Mouse (Mus musculus) retina, adult 2 months (tissue): ENCODE data around the gene Brd7.

Source experiments
- DNase-seq: peaks from one replicate; pipeline ENCODE4 v3.0.0-alpha.2; 2012; ENCODE audit warnings: low read depth, low spot score

Gene Brd7

DNA sequence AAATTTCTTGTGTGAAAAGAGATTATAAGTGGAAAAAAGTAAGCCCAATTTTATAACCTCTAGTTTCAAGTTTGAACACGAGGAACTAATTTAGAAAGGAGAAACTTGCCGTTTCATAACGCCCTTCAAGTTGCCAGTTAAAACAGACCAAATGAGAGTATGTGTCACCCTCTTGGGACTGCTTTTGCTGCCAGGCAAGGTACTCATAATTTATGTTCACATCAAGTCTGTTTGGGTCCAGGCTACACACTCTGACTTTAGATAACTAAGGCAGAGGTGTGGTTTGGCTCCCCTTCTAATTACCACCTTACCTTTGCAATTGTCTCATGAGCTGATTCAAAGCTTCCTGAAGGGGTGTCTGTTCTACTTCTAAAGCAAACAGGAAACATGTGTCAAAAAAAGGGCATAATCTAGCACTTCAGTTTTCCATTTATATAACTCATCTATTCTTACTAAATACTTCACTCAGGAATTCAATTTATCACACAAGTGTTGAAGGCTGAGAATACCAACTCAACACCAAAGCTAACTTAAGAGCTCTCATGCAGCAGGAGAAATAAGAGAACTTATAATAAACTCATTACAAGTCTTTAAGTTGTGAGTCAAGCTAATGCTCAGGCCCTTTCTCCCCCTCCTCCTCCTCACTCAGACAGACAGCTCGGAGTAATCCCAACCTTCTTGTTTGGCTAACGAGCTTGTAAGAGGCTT, 4.6 kb downstream of the Brd7 start:
- no peak for DNase-seq

DNA sequence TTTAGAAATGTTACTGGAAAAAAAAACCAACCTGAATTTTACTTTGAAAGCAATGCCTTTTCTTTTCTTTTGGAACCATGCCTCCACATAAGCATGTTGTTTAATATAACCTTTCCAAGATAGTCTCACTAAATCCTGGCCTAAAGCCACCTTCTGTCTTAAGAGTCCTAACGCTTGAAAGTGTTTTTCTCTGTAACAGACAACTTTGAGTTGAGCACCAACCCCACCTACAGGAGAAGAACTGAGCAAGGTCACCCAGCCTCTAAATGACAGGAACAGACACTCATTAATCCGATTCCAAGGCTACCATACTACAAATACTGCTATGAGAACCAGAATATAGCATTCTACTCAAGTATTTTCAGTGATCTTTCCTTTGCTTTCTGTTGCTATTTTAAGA, 12.9 kb downstream of the Brd7 start:
- DNase-seq = no peak

DNA sequence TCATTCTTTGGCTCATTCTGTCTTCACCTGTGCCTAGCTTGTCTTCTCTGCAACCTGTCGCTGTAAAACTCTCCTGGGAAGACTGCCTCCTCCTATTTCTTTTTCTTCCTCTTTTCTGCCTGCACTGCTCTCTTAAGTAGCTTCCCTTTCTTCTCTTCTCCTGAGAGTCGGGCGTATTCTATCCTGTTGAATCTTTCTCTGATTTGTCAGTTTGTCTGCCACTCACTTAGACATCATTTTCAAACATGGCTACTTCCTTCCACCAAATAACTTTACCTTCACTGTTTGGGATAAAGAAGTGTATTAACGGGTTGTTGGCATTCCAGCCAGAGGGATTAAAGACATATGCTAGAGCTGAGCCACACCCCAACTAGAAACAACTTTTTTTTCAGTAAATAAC, 20.0 kb downstream of the Brd7 start:
- DNase-seq = no peak

DNA sequence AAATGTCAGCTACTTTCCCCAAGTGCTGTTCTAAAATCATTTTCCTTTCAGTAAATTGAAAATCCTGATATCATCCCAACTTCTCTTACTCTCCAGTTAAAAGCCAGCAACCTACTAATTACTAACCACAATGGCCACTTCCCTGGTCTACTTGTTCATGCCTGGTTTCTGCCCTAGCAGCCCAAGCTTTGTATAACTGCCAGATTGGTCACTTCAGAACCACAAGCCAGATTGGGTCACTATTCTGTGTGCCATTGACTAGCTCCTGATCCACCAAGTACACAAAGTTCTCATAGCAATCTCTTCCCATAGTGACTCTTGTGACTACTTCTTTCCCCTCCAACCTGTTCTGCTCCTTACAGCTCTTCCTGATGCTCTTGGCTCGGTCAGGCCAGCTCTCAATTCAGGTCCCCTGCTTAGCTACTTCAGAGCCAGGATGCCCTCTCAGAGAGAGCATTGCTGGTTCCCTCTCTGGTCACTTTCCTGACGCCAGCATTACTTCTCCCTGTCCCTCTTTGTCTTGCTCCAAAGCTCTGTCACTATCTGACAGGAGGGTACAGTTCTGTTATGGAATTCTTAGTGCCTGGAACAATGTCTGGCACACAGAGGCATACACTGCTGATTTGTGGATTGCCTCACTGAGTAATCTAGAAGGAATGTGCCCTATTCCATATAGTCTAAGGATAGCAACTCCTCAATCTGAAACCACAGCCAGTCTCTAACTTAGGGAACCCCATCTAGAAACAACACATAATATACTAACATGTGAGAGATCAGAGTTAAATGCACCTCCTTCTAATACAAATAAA, 21.9 kb downstream of the Brd7 start:
- DNase-seq = no peak

DNA sequence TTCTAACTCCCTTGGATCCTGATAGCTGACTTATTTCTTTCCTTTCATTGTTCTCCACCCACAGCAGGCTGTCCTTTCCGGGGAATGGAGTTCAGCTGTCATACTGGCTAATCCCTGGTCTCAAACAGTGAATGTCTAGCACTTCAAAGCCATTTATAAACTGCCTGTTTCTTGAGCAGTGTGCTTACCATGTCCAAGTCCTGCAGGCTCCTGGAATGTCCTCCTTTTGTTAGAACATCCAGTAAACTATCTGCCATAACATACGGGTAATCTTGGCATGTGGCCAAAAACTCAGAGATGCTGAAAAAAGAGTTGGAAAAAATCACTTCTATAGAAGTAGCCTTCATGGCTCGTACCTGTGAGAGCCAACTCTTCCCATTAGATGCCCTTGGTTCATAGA, 22.8 kb downstream of the Brd7 start:
- no peak for DNase-seq

DNA sequence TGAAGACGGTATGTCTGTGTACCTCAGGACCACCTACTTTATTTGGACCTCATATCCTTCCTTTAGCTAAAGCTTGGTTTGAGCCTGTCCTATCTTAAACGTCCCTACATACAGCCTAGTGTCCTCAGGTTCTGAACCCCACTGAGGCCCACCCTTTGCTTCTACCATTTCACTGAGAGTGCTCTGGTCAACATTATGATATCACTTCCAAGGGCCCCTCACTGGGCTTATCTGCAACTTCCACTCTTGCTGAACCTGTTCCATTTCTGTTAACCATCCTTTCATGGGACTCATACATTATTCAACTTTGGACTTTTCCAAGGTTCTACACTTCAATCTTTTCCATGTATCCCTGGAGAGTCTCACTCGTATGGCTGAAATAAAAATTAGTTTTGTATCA, 27.0 kb downstream of the Brd7 start:
- DNase-seq = no peak

DNA sequence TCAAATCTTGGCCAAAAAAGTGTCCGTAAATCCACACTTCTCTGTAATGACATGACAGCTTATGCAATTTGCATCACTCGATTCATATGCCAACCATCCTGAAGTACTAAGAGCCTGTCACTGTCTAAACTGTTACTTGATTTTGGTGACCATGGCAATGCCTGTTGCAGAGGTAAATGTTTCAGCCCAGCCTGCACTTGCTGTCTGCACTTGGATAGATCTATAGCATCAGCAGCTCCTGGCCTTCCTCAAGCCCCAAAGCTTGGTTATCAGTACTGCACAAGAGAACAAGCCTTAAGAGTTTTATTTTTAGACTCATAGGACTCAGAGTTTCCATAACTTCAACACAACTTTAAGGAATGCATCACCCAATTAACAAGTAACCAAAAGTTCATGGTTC, 27.6 kb downstream of the Brd7 start:
- DNase-seq = no peak

DNA sequence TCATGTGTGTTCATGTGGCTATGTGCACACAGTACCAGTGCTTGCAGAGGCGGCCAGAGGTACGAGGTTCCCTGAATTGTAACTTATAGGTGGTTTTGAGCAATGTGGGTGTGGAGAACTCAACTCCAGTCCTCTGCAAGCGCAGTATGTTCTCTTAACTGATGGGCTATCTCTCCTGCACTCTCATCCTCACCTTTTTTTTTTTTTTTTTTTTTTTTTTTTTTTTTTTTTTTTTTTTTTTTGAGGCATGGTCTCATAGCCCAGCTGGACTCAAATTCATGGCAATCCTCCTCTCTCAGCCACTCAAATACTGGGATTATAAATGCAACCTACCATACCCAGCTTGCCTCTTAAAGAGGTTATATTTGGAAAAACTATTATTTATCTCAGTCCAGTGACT, 31.2 kb downstream of the Brd7 start:
- no peak for DNase-seq

DNA sequence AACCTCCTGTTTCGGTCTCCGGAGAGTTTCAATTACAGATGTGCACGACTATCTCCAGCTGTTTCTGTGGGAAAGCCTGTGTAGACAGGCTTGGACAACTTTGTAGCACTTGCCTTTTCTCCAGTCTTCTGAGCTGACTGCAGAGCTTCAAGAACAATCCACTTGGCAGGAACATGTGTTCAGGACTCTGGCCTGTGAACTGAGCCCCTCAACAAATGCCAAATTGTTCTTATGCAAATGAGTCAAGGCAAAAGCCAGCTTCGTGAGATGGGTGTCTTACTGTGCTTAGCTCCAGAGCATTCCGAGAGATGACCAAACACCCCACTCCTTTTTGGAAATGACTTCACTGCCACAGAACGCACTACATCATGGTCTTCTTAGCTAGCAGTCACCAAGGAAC, 33.3 kb downstream of the Brd7 start:
- no peak for DNase-seq

DNA sequence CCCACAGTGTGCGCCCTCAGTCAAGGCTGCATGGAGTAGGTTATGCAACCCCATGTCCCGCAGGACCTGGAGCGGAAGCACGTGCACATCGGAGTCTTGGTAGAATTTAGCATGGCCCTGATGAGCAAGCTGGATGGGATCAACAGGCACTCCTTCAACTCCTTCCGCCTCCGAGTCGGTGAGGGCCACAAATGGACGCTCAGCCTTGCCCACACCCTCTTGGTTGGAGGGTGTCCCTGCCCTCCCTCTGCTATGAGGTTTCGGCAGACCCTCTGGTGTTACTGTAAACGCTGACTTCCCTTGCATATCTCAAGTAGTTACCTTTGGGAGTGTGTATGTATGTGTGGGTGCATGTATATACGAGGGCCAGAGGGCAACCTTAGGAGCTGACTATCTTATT, 35.7 kb downstream of the Brd7 start:
- DNase-seq = no peak

DNA sequence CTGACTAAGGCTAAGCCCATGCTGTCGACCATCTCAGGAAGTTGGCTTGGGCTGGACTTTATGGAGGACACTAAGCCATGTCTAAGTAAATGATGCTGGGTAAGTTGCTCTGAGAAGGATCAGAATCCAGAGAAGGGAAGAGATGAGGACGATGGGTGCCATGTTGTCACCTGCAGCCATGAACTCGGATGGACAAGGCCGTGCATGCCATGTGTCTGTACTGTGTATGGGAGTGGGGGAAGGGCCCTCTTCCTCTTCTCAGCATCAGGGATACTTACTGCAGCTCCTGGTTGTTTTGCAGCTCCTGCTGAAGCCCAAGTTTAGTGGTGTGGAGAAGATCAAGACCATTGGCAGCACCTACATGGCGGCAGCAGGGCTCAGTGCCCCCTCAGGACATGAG, 36.2 kb downstream of the Brd7 start:
- no peak for DNase-seq

DNA sequence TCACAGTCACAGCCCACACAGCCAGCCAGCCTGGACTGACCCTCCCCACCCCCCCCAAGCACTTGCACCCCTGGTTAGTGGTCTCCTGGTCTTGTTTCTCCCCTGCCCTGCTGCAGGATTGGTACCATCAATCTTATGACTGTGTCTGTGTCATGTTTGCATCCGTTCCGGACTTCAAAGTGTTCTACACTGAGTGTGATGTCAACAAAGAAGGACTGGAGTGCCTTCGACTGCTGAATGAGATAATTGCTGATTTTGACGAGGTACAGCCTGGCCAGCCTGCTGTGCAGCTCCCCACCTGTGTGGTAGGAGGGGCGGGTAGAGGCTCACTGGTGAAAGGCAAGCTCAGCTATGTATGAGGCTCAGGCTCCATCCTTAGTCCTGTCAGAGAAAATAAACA, 36.7 kb downstream of the Brd7 start:
- DNase-seq = no peak

DNA sequence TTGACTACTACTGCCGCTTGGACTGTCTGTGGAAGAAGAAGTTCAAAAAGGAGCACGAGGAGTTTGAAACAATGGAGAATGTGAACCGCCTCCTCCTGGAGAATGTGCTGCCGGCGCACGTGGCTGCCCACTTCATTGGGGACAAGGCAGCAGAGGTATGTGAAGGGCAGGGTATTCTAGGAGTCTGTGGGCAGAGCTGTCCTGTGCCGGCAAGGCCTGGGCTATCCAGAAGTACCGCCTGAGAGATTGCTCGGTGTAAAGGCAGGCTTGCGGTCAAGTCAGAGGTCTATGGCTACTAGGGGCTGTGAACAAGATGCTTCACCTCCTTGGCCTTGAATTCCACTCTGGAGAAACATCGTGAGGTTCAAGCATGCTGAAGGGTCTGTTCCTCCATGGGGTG, 37.2 kb downstream of the Brd7 start:
- no peak for DNase-seq

DNA sequence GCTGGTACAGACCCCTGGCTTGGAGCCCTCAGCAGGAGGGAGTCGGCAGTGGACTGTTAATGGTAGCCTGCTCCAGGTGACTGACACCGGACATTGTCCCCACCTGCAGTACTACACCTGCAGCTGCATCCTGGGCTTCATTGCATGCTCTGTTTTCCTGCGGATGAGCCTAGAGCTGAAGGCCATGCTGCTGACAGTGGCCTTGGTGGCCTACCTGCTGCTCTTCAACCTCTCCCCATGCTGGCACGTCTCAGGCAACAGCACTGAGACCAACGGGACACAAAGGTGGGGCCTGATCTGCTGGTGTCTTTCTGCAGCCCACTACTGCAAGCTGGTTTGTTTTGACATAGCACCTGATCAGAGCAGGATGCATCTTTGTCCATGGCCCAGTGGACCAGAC, 38.5 kb downstream of the Brd7 start:
- no peak for DNase-seq

DNA sequence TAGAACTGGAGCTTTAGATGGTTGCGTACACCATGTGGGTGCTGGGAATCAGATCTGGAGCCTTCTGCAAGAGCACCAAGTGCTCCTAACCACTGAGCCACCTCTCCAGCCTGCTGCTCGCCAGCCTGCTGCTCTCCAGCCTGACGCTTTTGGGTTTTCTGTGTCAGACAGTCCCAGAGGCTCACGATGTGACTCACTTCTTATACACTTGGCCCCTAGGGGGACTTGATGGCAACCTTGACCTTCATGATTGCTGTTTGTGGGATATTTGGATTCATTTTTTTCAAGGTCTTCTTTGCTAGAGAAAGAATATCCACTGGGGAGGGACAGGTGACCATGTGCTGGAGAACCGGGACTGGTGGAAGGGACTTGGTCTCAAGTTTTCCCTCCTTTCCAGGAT, 40.6 kb downstream of the Brd7 start:
- DNase-seq = no peak

DNA sequence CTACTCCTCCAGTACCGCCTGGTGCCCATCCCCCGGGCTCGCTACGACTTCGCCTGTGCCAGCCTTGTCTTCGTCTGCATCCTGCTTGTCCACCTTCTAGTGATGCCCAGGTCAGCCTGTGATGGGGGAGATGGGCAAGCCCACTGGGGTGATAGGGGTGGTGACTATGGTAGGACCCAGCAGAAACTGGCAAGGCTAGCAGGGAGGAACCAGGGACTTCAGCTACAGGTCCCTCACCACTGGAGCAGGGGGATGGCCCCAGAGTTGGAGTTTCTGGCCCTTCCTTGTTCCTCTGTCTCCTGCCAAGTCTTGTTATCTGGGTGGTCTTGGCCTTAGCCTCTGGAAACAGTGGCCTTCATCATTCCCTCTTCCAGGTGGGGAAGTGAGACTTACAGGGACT, 41.9 kb downstream of the Brd7 start:
- no peak for DNase-seq

DNA sequence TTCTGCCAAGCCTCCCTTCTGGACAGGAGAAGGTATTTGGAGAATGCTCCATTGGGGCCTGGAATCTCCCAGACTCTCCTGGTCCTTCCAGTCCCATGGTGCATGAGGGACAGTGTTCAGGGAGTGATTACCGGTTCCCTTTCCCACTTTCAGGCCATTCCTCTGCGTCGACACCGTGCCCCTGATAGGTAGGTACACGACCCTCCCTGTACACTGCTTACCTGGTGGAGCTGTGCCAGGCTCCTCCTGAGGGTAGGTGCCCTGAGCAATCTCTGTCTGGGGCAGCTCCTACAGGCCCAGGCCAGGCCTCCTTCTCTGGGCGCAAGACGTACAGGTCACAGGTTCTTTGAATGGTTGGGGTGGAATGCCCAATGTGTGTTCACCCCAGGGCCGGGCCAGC, 43.8 kb downstream of the Brd7 start:
- DNase-seq = no peak

DNA sequence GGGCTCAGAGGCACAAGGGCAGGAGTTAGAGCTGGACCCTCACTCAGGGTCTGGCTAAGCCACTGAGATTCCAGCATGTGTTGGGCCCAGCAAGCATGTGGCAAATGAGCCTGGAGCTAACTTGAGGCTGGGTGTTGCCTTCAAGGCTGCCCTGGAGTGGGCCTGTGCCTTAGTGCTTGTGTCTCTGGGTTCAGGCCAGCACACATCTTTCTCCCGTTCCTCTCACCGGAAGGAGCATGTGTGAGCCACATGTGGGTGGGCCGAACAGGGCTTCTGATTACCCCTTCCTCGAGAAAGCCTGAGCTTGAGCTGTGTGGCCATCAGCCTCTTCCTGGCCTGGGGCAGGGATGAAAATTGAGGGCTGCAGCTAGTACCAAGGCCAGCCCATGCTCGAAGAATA, 44.7 kb downstream of the Brd7 start:
- no peak for DNase-seq

DNA sequence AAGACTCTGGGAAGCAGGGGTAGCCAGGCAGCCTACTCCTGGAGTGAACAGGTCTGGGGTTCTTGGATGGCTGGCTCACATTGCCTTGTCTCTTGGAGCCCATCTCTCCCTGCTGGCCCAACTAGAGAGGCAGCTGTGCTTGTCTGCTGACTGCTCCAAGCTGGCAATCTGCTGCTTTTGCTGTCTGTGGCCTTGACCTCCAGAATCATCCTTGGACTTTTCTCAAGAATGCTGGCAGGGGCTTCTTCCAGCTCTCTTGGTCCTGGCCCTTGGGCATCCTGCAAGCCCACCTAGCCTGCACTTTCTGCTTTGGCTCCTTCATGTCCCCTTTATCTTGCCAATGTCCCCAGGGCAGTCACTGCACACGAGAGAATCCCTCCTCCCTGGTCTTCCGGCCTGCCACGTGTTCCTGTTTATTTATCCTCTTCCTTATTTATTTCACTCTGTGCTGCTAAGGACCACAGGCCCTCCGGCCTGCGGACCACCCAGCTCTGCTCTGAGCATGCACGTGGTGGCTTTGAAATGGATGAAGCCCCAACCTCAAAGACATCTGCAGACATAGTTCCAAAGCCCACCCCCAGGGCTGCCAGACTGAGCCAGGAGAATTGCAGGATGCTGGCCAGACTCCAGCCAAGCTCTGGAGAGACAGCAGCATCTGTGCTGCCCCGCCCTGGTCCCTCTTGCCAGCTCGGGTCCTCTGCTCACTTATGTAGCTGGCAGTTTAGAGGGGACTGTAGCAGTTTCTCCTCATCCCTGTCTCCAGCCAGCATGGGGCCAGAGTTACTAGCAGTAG, 45.7 kb downstream of the Brd7 start:
- DNase-seq = no peak

DNA sequence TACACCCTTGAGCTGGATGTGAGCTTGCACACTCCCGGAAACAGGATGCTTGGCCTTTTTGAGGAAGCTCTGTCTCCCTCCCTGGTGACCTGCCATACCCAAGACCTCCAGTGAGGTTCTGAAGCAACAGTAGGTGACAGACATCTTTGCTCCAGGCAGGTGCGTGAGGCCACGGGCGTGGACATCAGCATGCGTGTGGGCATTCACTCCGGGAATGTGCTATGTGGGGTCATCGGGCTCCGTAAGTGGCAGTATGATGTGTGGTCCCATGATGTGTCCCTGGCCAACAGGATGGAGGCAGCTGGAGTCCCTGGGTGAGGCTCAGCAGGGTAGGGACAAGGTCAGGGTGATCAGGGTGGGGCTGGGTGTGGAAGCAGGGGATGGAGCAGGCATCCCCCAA, 46.7 kb downstream of the Brd7 start:
- DNase-seq = no peak

DNA sequence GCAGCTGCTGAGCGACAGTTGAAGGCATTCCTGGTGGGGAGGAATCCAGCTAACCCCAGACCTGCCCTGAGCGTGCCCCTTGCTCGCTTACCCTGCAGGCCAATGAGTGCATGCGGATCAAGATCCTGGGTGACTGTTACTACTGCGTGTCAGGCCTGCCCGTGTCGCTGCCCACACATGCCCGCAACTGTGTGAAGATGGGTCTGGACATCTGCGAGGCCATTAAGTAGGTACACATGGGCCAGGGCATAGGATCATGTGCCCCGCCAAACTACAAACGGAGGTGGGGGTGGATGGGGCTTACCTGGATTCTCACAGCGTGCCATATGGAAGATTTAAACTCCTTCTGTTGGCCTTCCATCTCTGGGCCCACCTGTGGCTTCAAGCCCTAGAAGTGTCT, 48.0 kb downstream of the Brd7 start:
- no peak for DNase-seq

DNA sequence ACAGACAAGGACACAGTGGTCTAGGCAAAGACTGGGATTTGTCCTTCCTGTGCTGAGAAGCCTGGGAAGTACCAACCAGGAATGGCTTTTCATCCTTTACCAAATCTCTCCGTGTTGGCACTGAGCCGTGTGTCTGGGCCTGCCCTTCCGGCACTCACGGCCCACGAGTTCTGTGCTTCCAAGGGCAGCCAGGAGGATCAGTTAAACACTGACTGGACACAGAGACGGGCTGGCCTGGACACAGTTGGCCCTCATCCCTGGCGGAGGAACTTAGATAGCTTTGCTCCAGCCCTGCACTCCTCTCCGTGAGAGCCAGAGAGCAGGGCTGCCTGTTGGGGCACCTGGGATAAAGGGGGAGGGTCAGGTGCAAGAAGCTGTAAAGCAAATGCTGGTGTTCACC, 49.0 kb downstream of the Brd7 start:
- DNase-seq = no peak

DNA sequence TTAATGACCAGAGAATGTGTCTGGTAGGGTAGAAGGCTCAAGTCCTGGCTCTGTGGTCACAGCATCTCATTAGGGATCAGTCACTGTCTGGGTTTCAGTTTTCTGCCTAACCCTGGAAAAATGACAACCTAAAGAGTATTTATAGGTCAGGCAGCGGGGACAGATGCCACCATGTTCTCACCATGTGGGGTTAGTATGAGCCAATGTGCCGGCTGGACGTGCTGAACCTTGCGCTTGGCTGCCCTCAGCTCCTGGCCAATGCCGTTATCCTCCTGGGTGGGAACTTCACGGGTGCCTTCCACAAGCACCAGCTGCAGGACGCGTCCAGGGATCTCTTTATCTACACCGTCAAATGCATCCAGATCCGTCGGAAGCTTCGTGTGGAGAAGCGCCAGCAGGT, 51.7 kb downstream of the Brd7 start:
- DNase-seq = no peak
